Mouse (Mus musculus) megakaryocyte, adult 5-6 weeks (primary cell): ENCODE measurements around the gene Irak1bp1. TPM values are rescaled to one million over a fixed set of nuclear protein-coding genes. Genes with fewer than 3 reads are reported as not detected.

Experiments used
- ATAC-seq: 2 replicates; pipeline ENCODE4 v1.8.0; 2016; ENCODE audit warnings: mild to moderate bottlenecking, inconsistent platforms; ENCODE audit not compliant: poor library complexity, severe bottlenecking
- total RNA-seq, 2 experiments: library from RNA; stranded (forward) in 1 of 2; stranded (reverse) in 1 of 2; fragments of 153-499, 151-499 nt in 1 of 2; fragments of 221-1000, 200-1000 nt in 1 of 2; gene quantifications; 2 replicates each; pipeline versions ENCODE4 v1.2.3 to v1.2.4; 2015 to 2017

Irak1bp1 gene
- total RNA-seq, 2 experiments from 2014 or later, result 0.18 TPM; not detected in 1

GRCm38 (mm10) chr9:82867698-82868097 is 38.4 kb downstream of the Irak1bp1 start:
- ATAC-seq, result no peak

- no peak for ATAC-seq
These were observed 47.7 kb downstream of the Irak1bp1 start for GRCm38 (mm10) chr9:82877078-82877477.

- ATAC-seq, result no peak
These were observed 54.8 kb downstream of the Irak1bp1 start for GRCm38 (mm10) chr9:82884177-82884576.

DNA sequence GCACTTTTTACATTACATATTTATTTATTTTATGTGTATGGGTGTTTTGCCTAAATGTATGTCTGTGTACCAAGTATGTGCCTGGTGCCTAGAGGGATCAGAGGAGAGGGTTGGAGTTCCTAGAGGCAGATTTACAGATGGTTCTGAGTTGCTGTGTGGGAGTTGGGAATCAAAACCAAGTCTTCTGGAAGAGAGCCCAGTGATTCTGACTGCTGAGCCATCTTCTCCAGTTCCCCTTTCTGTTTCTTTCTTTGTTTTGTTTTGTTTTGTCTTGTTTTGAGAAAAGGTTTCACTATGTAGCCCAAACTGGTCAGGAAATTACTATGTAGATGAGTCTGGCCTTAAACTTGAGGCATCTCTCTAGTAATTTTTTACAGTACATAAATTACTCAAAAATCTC is 59.3 kb downstream of the Irak1bp1 start:
- no peak for ATAC-seq

Other genes with a start within 250 kb of the Irak1bp1 start
- 79.6 and 80.0 TPM in 2 replicates for gene Phip, start 146.0 kb downstream of the Irak1bp1 start, total RNA-seq (2015)
- 89.6 and 119 TPM in 2 replicates for gene Phip, start 146.0 kb downstream of the Irak1bp1 start, total RNA-seq (2017)